Mouse (Mus musculus) gastrocnemius, adult 18-20 months (tissue): ENCODE measurements at regions not wholly inside any gene's neighbourhood (a gene's known extent, or its start where the extent isn't known, plus 50 kb on each side); places are given as distances from the start of the nearest gene placed in this dataset.
"Not testable (repeated sequence)": the region's sequence is repeated elsewhere in the genome, so short reads cannot be mapped to it uniquely, and the experiment has no call there.

Experiments used
- DNase-seq: peaks from one replicate; pipeline ENCODE4 v3.0.0; 2021; ENCODE audit warnings: low spot score

DNA sequence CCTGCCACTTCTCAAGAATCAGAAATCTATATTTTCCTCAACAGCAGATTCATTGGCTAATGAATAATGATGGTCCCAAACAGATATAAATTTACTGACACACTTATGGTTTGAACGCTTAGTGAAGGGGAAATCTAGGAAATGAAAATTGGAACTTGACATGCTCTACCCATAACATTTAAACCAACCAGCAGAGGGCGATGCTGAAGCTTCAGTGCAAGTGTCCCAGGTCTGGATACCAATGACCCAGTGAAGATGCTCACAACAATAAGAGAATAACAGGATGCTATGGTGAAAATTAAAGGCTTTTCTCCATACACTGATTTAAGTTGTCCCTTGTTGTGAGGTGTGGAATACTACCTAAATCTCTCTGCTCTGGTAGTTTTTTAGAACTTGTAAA is 236.0 kb upstream of the Rorb start:
- DNase-seq: no peak

DNA sequence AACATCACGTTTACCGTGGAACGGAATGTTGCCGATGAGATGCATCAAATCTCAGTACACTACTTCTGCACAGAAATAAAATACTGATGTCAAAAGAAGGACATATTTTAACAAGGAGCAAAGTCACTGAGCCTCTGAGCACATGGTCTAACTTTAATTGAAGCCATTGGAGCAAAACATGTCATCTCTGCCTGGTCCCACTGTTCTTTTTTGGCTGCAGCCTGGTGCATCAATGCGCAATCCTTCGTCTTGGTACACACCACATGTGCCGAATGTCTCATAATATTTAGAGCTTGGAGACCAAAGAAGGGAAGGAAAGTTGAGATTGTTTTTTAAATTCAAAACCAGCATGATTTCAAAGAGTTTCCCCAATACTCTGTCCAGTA is 233.4 kb upstream of the Rorb start:
- DNase-seq: no peak

DNA sequence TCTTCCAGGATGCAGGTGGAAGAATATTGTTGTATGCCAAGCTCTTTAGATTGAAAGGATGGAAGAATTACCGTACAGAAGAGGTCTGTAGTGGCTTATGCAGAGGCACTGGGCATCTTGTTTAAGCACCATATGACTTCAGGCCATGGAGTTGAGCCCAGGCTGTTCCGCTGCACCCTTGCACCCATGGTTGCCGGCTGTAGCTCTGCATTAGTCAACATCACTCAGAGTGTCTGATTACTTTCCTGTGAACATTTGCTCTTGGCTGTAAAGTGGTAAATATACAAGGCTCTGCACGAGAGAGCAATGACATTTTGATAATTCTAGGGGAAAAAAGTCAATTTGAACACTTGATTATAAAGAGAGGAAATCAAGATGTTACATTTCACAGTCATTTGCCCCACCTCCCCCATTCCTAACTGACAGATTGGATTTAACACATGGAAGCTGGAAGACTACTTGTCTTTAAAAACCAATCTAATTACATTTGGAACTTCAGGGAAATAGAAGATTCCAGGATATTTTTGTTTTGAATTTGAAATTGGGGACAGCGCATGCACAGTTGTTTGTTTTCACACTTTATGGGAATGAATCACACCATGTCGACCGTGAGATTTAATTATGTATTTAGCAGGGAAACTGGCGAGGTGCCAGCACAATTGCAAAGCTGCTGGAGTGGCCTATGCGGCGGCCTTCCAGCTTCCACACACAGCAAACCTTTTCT is 232.9 kb upstream of the Rorb start:
- no peak for DNase-seq

DNA sequence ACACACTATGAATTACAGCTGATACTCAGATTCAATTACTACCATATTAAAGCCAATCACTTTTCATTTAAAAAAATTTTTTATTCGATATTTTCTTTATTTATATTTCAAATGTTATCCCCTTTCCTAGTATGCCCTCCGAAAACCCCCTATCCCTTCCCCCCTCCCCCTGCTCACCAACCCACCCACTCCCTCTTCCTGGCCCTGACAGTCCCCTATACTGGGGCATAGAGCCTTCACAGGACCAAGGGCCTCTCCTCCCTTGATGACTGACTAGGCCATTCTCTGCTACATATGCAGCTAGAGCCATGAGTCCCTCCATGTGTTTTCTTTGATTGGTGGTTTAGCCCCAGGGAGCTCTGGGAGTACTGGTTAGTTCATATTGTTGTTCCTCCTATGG is 196.1 kb upstream of the Rorb start:
- DNase-seq: not testable (repeated sequence)

DNA sequence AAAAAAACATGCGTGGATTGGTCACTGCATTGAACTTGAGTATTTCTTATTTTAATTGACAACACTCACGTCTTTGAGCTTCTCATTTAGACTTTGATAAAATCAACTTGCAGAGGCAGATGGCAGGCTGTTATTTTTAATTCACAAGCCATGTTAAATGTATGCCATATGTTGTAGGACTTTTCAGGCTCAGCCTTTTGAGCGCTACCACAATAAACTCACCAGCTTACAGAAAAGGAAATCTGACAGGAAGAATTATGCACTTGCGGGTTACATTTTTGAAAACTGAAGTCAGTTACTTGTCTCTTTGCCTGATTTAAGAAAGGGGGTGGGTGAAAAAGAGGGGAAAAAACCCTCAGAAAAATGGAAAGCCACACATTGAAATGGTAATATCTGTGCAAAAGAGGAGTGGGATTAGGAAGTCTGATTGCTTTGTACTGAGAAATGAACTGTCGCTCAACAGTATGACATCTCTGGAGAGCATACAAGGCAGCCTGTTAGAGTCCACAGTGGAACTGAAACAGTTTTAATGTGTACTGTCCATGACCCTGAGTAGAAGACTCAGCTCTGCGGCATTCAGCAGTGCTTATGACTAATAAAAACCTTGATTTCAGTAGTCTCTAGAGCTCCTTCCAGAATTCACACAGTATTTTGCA is 195.6 kb upstream of the Rorb start:
- DNase-seq: no peak

DNA sequence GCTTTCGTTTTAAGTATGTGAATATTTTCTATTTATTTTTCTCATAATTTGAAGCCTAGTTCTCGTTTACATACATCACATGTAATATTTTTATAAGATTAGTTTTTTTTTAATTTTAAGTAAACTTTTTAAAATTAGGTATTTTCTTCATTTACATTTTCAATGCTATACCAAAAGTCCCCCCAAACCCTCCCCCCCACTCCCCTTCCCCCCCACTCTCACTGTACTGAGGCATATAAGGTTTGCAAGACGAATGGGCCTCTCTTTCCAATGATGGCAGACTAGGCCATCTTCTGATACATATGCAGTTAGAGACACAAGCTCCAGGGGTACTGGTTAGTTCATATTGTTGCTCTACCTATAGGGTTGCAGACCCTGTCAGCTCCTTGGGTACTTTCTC is 174.9 kb upstream of the Rorb start:
- not testable (repeated sequence) for DNase-seq

DNA sequence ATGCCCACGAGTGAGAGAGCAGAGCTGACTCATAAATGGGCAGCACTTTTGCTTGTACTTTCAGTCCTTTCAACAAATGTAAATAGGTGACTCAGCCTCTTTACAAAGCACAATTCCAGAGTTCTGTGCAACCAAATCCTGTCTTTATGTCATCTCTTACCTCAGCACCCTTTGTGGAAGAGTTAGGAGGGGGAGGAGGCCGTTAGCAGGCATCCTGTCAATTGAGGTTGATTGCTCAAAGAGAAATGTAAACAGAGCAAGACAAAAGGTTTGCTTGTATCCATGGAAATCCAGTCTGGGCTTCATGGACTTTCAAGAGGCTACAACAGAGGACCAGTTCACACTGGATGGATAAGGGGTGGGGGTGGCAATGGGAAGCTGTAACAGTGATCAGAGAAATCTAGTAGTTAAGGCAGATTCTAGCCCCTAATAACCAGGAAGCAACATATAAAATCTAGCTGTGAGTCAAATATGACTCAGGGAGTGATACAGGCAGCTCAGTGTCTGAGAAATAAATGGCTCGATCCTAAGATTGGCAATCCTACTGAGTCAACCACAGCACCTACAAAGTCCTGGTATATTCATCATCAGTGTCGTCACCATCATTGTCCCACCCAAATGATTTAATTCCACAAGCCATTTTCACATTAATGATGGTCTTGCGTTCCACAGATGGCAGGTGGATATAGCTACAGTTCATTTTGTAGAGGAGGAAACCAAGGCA is 136.0 kb upstream of the Rorb start:
- DNase-seq: no peak

DNA sequence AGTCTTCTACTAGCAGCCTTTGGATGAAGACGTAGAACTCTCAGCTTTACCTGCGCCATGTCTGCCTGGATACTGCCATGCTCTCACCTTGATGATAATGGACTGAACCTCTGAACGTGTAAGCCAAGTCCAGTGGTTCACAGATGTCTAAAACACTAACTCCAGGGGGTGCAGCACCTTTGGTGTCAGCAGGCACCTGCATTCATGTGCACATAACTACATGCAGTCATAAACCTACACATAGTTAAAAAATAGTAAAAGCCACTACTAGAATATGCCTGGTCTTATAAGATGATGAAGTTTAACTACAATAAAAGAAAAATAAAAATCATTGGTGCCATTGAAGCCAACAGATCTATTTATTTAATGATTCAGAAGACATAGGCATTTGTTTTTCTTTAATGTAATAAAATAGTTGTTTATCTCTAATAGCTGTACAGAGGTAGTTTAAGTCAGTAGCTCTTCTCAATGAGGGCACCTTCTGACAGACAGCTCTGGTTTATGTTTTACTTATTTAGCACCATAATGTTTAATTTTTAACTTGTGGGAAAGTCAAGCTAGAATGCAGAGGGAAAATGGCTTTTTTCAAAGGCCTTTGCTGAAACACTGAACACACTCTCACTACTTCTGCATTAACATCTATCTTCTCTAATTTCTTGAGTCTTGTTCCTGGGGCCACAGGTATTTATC is 118.5 kb upstream of the Rorb start:
- DNase-seq: no peak

DNA sequence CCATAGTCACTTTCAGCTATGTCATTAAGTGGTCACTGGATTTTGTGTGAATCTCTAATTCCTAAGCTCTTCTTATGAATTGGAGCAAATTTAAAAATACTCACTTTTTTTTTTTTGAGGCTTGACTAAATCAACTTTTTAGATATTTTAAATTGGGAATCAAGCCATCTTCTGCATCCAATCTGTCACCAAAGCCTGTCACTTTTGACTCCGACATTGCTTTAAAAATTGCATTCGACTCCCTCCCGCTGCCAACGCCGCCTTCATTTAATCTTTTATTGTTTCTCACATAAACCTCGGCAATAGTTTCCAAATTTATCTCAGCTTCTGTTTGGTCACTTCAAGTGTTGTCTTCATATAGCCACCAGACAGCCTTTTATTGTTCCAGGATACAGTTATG is 109.8 kb upstream of the Rorb start:
- no peak for DNase-seq

DNA sequence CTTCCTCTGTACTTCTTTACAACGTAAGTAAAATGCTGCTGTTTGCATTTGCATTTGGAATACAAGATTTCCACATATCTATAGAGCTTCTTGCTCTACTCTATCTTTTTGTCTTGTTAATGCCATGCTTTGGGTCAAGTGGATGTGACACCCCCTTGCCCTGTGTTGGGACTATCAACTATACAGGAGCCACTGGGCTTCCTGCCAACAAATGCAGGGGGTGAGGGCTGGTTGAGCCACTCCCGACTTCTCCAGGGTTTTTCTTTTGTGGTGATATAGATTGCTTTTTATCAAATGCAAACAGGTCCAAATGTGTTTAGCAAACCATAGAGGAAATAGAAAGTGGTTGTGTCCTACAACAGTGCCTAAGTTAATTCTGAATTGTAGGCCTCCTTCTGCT is 108.4 kb upstream of the Rorb start:
- no peak for DNase-seq

DNA sequence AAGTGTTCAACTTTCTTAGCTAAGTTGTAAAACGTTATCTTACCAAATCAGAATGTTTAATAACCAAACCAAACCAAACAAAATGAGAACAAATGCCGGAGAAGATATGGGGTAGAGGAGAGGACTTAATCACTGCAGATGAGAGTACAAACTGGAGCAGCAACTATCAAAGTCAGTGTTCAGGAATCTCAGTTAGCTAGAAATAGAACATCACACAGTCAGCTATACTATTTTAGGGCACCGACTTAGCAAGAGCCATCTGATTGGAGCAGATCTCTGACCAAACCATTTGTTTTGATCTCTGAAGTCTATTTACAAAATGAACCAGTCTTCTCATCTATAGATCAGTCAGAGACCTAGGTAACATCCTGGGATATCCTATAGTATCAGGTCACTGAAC is 107.7 kb upstream of the Rorb start:
- DNase-seq: peak; percentile 10

DNA sequence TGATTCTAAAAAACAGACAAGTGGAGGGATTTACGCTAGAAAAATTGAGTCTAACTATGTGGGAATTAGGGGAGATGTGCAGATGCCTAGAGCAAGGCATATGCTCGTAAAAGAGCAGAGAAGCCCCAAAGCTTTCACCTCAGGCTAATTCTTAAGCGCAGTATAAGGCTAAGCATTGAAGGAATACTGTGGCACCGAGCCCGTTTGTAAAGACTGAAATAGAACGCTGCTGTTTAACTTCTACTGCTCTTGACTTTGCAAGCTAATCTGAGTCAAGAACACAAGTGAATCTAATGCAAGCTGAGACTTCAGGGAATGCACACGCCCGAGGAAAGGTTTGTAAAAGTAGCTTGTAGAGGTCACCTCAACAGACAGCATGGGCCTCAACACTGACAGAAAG is 88.5 kb upstream of the Rorb start:
- DNase-seq: no peak

DNA sequence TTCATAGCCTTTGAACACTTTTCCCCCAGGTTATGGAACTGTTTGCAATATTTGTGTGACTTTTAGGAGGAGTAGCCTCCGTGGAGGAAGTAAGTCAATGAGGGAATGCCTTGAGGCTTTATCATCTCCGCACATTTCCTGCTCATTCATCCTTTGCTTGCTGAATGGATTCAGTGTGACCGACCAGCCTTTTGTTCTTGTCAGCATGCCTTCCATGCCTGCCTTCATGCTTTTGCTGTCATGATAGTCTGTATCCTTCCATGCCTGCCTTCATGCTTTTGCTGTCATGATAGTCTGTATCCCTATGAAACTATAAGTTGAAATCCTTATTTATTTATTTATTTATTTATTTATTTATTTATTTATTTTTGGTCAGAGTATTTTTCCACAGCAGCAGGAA is 87.8 kb upstream of the Rorb start:
- DNase-seq: no peak

DNA sequence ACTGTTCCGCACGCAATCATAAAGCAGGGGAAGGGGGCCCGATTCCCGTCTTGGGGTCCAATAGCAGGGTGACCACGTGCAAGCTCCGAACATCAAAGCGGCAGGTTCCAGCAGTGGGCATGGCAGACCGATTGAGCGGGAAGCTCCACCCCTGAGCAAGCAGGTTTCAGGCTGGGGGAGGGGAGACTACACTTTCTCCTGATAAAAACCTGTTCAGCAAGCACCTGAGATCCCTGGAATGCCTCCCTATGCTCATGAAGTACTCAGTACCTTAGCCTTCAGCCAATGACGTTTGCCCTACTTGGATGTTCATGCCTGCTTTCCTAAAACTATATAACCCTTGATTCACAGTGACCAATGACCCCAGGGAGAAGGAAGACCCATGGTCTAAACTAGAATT is 83.7 kb upstream of the Rorb start:
- no peak for DNase-seq

DNA sequence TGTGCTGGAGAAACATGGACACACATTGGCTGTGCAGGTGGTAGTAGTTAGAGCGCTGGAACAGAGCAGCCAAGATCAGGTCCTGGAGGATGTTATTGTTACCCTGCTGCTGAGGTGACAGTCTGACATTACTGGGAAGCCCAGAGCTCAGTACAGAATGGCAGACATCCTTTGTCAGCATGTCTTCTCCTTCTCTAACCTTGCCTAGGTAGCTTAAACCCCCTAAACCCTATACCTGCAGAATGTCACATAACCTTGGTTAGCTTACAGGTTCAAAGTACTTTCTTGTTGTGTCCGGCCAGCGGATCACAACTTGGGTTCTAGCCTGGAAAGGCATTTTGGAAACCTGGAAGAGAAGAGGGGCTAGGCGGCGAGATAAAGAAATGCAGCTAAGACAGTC is 83.3 kb upstream of the Rorb start:
- DNase-seq: no peak

DNA sequence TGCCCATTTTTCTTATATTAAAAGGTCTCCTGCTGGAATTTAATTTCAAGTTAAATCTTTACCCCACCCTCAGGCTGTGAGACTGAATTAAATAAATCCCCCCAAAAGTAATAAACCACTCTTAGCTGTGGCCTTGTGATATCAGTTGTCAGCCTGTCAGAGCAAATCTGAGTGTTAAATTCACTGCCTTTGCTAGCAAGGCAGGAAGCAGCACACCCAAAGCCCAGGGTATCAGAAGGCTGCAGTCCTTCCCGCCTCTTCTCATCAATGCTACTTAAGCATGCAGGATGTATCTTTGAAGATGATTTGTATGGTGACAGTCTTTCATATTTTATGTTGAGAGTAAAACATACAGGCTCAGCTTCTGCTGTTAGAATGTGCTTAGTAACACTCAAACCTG is 61.8 kb upstream of the Rorb start:
- no peak for DNase-seq

DNA sequence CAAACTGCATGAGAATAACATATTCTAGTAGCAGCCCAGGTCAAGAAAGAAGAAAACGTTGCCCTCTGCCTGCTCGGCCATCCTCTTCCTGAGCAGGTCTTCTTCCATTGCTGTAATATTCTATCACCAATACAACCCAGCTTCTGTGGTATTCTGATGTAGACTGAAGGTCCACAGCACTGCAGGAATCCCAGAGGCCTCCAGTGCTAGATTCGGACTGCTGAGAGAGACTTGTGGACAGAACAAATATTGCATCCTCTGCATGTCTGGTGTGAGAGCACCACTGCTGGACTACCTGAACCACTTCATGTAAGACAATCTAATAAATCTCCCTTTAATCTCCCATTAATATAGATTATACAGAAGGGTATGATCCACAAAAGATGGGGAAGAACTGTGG is 59.8 kb upstream of the Rorb start:
- no peak for DNase-seq
